Mouse (Mus musculus) naive thymus-derived CD4-positive, alpha-beta T cell, adult 5 months (primary cell): ENCODE measurements around the gene Rps27a. TPM values are rescaled to one million over a fixed set of nuclear protein-coding genes. Genes with fewer than 3 reads are reported as not detected.

Experiments used
- polyA plus RNA-seq: library from polyadenylated mRNA; unstranded; fragments of 100-300 nt; shearing (Covaris generic); gene quantifications from one replicate; pipeline ENCODE4 v1.2.1, GENCODE M21; 2017

Rps27a gene
- 534 TPM for polyA plus RNA-seq

DNA sequence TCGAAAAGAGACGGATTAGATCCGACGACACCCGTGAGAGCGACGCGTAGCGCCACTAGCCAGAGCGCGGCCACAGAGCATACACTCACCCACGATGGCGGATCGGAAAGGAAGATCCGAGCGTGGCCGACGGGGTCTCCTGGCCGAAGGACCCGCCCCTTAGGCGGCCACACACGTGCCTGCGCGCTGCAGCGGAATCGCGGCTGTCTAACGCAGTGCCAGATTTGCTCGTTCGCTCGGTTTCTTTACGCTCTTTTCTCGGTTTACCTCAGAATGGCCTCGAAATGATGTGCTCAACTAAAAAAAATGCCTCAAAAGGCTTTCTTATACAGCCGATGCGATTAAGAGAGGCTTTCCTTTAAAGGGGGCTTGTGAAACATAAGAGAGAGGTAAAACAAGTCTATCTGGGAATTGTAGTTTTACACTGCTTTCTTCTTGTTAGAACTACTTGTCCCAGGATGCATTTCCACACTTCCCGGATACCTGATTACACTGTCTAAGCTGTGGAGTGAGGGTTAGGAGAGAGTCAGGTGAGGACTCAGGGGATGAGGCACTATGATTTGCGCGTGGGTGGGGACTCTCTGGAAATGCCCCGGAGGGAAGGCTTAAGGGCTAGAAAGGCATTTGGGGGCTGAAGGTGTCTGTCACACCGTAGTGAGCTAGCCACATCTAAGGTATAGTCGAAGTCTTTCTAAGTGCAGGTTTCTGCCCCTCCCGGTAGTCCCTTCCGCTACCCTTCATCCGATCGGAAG, at the start of gene Rps27a, which contains the start of gene Clhc1:
TSS of gene Rps27a (minus strand) at position 358 of the 752 bp plus-strand sequence.
TSS of gene Clhc1 (plus strand) at position 199 of the 752 bp plus-strand sequence.

DNA sequence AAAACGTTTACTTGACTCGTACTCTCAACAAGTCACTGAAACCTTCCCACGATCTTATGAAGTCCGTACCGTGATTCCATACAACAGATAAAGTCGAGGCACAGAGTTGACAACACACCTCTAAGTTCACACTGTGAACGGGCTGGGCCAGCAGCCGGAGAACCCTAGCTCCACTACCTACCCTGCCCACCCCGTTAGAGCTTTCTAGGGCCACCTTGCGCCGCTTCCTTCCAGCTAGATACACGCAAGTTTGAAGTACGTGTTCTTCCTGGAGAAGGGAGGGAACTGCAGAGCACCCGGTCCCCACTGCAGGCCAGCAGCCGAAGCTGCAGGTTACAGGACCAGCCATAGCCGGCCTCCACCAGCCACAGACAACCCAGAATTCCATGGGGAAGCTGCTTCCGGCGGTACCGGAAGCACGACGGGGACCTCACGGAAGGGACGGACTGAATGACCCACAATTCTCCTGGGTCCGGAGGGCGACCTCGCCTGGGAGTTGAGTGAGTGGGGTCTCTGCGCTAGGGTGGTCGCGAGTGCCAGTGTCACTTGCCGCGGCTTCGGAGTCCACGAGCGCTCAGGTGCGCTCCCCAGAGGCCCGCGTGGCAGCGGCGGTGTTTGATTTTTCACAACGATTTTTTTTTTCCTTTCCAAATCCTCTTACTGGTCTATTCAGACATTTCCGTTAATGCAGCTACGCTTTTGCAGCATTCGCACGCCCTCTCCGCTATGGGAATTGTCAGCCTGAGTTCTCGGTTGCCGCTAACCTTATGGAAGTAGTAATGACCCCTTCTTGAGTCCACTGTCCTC, 21.7 kb downstream of the Rps27a start, which contains the start of gene Mtif2:
TSS of gene Mtif2 (plus strand) at position 421 of the 807 bp plus-strand sequence.

DNA sequence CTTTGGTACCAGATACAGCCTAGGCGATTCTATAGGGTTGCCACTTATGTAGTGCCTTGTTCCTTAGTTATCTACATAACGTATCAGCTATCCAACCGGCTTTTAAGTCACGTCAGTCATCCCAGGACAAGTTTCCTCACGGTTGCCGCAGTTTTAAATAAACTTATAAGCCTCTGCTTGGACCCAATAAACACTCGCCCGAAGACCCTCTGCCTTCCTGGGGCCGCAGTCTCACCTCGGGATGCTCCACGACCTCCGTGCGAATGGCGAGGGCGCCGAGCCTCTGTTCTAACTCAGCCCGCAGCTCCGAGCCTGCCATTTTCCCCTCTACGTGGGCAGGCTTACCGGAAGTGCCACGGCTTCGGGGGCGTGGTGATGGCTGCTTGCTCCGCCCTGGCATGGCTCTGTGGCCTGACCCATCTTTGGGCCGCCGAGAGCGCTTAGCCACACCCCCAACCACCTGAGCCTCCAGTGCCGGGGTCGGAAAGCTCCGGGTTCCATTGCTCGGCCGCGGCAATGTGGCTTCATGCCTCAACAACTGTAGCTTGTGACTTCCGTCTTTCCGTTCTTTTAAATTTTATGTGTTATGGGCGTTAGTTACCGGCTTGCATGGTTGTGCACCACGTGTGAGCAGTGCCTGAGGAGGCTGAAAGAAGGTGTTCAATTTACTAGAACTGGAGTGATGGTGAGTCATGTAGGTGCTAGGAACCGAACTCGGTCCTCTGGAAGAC, 33.1 kb downstream of the Rps27a start, which contains the start of gene Prorsd1:
TSS of gene Prorsd1 (minus strand) at position 352 of the 731 bp plus-strand sequence.

Other genes with a start within 250 kb of the Rps27a start
- 1.2 TPM for gene Ccdc88a, start 174.5 kb downstream of the Rps27a start, polyA plus RNA-seq
- 27.0 TPM for gene Prorsd1, start 33.1 kb downstream of the Rps27a start, polyA plus RNA-seq
- 30.0 TPM for gene Mtif2, start 21.7 kb downstream of the Rps27a start, polyA plus RNA-seq
- gene Clhc1, start 159 bp downstream of the Rps27a start, polyA plus RNA-seq, result 0.39 TPM
- gene Rtn4, start 144.8 kb upstream of the Rps27a start, polyA plus RNA-seq, result 30.9 TPM